Mouse (Mus musculus) limb, embryonic 11.5 days (tissue): Measurements from ENCODE around the gene Pde4d. TPM values are rescaled to one million over a fixed set of nuclear protein-coding genes. Genes with fewer than 3 reads are reported as not detected.

Source experiments
- ATAC-seq: fragments of 200-750 bp; cut with Nextera tagmentation; 2 replicates; pipeline ENCODE4 v1.8.0; 2017; ENCODE audit warnings: low read depth; ENCODE audit not compliant: insufficient number of reproducible peaks, low FRiP score, low TSS enrichment
- DNase-seq: peaks from one replicate; pipeline ENCODE4 v3.0.0-alpha.2; 2015; ENCODE audit warnings: low spot score
- H3K27ac ChIP-seq: fragments of 300-500 bp; sonication (generic); replicated peaks from 2 replicates; pipeline ENCODE4 v1.5.1; 2014; ENCODE audit warnings: low read depth, mild to moderate bottlenecking, low read length
- H3K27me3 ChIP-seq: fragments of 300-500 bp; sonication (generic); 2 replicates; pipeline ENCODE4 v1.6.1; 2014; ENCODE audit warnings: mild to moderate bottlenecking, low read length, mixed read lengths; ENCODE audit not compliant: control insufficient read depth, insufficient read depth
- H3K36me3 ChIP-seq: fragments of 300-500 bp; sonication (generic); 2 replicates; pipeline ENCODE4 v1.6.1; 2014; ENCODE audit warnings: mild to moderate bottlenecking, low read length, moderate library complexity, mixed read lengths; ENCODE audit not compliant: control insufficient read depth, insufficient read depth
- H3K4me1 ChIP-seq: fragments of 300-500 bp; sonication (generic); 2 replicates; pipeline ENCODE4 v1.6.1; 2014; ENCODE audit warnings: low read length, mixed read lengths; ENCODE audit not compliant: control insufficient read depth, insufficient read depth
- H3K4me2 ChIP-seq: fragments of 300-500 bp; sonication (generic); 2 replicates; pipeline ENCODE4 v1.6.1; 2014; ENCODE audit warnings: low read depth, mild to moderate bottlenecking, moderate library complexity; ENCODE audit not compliant: severe bottlenecking
- H3K4me3 ChIP-seq: fragments of 300-500 bp; sonication (generic); 2 replicates; pipeline ENCODE4 v1.5.1; 2014; ENCODE audit warnings: low read depth, low read length
- H3K9ac ChIP-seq: fragments of 300-500 bp; sonication (generic); 2 replicates; pipeline ENCODE4 v1.6.1; 2014; ENCODE audit warnings: mild to moderate bottlenecking, low read length
- H3K9me3 ChIP-seq: fragments of 300-500 bp; sonication (generic); 2 replicates; pipeline ENCODE4 v1.6.1; 2016; ENCODE audit warnings: low read length; ENCODE audit not compliant: control insufficient read depth
- WGBS: fragments of 180-500 bp; shearing (Covaris S2); extraction: QIAGEN DNeasy Blood & Tissue Kit; methylation state at CpG from one replicate; pipeline ENCODE4 v1.1.7; 2014; 5-methylcytosine and 5-hydroxymethylcytosine counted together
- polyA plus RNA-seq: library from polyadenylated mRNA; unstranded; fragments of >200 nt; fragmentation: Nextera tagmentation; extraction: Ambion mirVana; gene quantifications from 2 replicates; pipeline ENCODE4 v1.2.1, GENCODE M21; 2014

Pde4d gene
- polyA plus RNA-seq, 1 experiment from 2014 or later = 13.3 TPM

GRCm38 (mm10) chr13:109633037-109633418, 1183.3 kb downstream of the Pde4d start:
- Histone ChIP-seq H3K36me3 (no peaks in the 10 kb centered on the region), H3K4me2 (no peak overlapping the region; the same call in 1 of the 2 replicates), H3K27me3 (no peaks in the 10 kb centered on the region), H3K4me3 (no peak overlapping the region), H3K4me1 (peaks cover 12% of the 10 kb centered on the region), H3K27ac (no peak overlapping the region), H3K9me3 (no peaks in the 10 kb centered on the region), H3K9ac (no peak overlapping the region)
- ATAC-seq (no peak), DNase-seq (no peak)
- 18% methylated on average over 3 of the region's 3 CpGs for WGBS

DNA sequence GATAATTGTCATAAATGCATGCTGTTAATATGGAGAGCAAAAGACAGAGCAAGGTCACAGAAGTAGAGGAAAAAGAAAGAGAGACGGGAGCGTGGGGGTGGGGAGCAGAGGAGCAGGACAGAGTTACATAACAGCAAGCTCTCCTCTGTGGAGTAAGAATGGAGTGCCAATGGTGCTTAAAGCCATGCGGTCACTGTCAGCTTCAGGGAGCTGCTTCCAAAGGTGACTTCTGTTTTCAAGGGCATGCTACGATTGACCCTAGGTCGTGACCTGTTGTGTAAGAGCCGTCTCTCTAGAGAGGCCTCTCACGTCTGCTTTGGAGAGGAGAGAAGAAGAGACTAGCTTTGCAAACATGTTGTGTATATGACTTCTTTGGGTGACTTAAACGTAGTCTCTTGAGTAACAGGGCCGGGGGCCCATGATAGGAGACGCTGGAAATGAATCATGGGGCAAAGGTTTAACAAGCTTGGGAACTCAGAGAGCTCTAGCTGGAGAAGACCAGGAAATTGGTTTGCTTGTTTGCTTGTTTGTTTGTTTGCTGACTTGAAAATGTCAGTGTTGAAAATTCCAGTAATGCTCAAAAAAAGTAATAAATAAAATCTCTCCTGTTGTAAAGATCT, 1186.3 kb downstream of the Pde4d start:
- H3K4me1 ChIP-seq = peaks cover 12% of the 10 kb centered on the region
- H3K4me2 ChIP-seq = no peak overlapping the region
- H3K4me3 ChIP-seq = no peak overlapping the region
- H3K36me3 ChIP-seq = no peaks in the 10 kb centered on the region
- 77% methylated on average over 10 of the region's 10 CpGs for WGBS
- H3K9me3 ChIP-seq = no peaks in the 10 kb centered on the region
- ATAC-seq (no peak), DNase-seq (no peak)
- H3K27me3 ChIP-seq = no peaks in the 10 kb centered on the region
- no peak overlapping the region for H3K27ac ChIP-seq
- no peak overlapping the region for H3K9ac ChIP-seq

DNA sequence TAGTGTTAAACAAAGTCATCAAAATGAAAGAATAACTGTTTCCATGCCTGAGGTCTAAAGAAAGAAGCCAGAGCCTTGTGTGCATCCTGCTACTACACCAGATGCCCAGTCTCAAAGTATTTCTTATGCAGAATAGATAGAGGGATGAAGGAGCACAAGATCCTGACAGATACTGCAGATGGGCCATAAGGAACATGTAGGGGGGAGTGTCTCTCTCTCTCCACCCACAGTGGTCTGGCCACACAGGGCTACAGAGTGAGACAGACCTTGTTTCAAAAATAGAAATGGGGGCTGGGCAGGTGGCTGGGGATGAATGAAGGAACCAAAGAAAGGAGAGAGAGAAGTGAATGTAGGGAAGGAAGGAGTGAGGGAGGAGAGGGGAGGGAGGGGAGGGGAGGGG, 1188.5 kb downstream of the Pde4d start:
- Histone ChIP-seq H3K9ac (no peak overlapping the region), H3K27ac (no peak overlapping the region), H3K4me3 (no peak overlapping the region), H3K9me3 (no peaks in the 10 kb centered on the region), H3K4me1 (no peaks in the 10 kb centered on the region), H3K4me2 (no peak overlapping the region), H3K27me3 (no peaks in the 10 kb centered on the region), H3K36me3 (no peaks in the 10 kb centered on the region)
- DNase-seq (no peak), ATAC-seq (no peak)

GRCm38 (mm10) chr13:109639286-109639685, 1189.5 kb downstream of the Pde4d start:
- Histone ChIP-seq H3K27me3 (no peaks in the 10 kb centered on the region), H3K9me3 (no peaks in the 10 kb centered on the region), H3K27ac (no peak overlapping the region), H3K36me3 (no peaks in the 10 kb centered on the region), H3K4me2 (no peak overlapping the region), H3K4me3 (no peak overlapping the region), H3K9ac (no peak overlapping the region), H3K4me1 (no peaks in the 10 kb centered on the region)
- ATAC-seq (no peak), DNase-seq (no peak)
- WGBS = 83% methylated on average over 6 of the region's 6 CpGs

DNA sequence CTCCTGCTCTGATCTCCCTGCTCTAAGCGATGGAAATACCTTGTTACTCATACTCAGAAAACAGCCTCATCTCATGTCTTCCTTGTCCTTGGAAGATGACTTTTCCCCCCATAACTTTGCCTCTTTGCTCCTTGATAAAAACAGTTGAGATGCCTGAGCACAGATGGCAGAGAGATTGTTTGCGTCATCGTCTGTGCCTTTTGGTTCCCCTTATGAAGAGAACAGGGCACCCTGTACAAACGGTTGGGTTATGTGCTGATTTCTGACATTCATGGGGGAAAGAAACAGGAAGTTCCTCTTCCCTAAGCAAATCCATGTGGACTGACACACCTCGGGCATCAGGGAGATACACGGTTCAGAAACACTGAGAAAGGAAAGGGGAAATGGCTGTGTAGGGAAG, 1191.8 kb downstream of the Pde4d start:
- Histone ChIP-seq H3K4me3 (no peak overlapping the region), H3K4me2 (no peak overlapping the region), H3K27me3 (no peaks in the 10 kb centered on the region), H3K27ac (no peak overlapping the region), H3K9ac (no peak overlapping the region), H3K36me3 (no peaks in the 10 kb centered on the region), H3K4me1 (no peaks in the 10 kb centered on the region; the same call in 1 of the 2 replicates), H3K9me3 (no peaks in the 10 kb centered on the region)
- no peak for ATAC-seq
- no peak for DNase-seq
- 76% methylated on average over 6 of the region's 6 CpGs for WGBS

GRCm38 (mm10) chr13:109643419-109643818, 1193.7 kb downstream of the Pde4d start:
- Histone ChIP-seq H3K9ac (no peak overlapping the region), H3K4me2 (no peak overlapping the region), H3K36me3 (no peaks in the 10 kb centered on the region), H3K27me3 (no peaks in the 10 kb centered on the region), H3K4me1 (no peaks in the 10 kb centered on the region; the same call in 1 of the 2 replicates), H3K4me3 (no peak overlapping the region), H3K9me3 (no peaks in the 10 kb centered on the region), H3K27ac (no peak overlapping the region)
- DNase-seq (no peak), ATAC-seq (no peak)
- WGBS = 92% methylated on average over 3 of the region's 3 CpGs

DNA sequence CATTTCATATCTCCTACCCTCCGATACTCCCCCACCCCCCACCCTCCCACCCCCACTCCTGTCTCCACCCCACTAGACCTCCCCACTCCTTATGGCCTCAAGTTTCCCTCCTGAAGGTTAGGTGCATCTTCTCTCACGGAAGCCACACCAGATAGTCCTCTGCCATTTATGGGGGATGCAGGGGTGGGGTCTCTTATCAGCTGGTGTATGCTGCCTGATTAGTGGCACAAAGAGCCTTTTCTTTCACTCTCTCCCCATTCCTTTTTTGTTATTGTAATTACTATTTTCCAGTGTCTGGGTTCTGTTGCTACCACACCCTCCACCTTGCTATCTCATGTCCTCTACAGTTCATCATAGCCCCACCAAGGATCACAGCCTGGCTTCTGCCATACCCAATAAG, 1194.3 kb downstream of the Pde4d start:
- Histone ChIP-seq H3K4me3 (no peak overlapping the region), H3K4me1 (no peaks in the 10 kb centered on the region; the same call in 1 of the 2 replicates), H3K27me3 (no peaks in the 10 kb centered on the region), H3K9me3 (no peaks in the 10 kb centered on the region), H3K36me3 (no peaks in the 10 kb centered on the region), H3K9ac (no peak overlapping the region), H3K4me2 (no peak overlapping the region), H3K27ac (no peak overlapping the region)
- no peak for ATAC-seq
- 90% methylated on average over 2 of the region's 2 CpGs for WGBS
- DNase-seq = no peak

DNA sequence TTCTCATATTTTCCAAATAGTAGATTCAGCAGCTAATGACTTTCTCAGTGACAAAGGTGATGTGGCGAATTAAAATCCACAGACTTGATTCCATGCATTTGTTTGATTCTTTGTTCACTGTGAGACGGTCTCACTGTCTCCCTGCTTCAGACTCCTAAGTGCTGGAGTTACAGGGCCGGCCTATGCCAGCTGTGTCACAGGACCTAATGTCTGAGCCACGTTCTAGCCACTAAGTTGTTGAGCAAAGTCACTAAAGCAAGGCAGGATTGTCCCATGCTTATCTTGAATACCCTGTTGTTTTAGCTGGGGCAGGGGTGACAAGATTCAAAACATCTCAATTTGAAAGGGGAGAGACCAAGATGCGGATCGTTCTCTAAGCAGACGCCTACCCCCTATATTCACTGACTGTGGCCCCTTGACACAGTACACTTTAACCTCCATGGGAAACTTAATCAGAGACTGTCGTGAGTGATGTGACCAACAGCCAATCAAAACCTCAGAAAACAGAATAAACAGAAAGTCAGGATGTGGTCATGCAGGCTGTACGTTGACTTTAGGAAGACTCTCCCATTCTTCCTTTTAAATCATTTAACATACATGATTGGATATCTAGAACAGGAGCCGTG, 1195.6 kb downstream of the Pde4d start:
- WGBS = 71% methylated on average over 10 of the region's 10 CpGs
- Histone ChIP-seq H3K9me3 (no peaks in the 10 kb centered on the region), H3K9ac (no peak overlapping the region), H3K27me3 (no peaks in the 10 kb centered on the region), H3K4me1 (no peaks in the 10 kb centered on the region; the same call in 1 of the 2 replicates), H3K4me3 (no peak overlapping the region), H3K4me2 (no peak overlapping the region), H3K27ac (no peak overlapping the region), H3K36me3 (no peaks in the 10 kb centered on the region)
- ATAC-seq (no peak), DNase-seq (no peak)

GRCm38 (mm10) chr13:109645910-109646284, 1196.1 kb downstream of the Pde4d start:
- no peak overlapping the region for H3K4me2 ChIP-seq
- no peaks in the 10 kb centered on the region for H3K9me3 ChIP-seq
- H3K27me3 ChIP-seq = no peaks in the 10 kb centered on the region
- no peak overlapping the region for H3K4me3 ChIP-seq
- no peak overlapping the region for H3K27ac ChIP-seq
- 75% methylated on average over 6 of the region's 6 CpGs for WGBS
- no peaks in the 10 kb centered on the region for H3K36me3 ChIP-seq
- DNase-seq (no peak), ATAC-seq (no peak)
- H3K4me1 ChIP-seq = no peaks in the 10 kb centered on the region; the same call in 1 of the 2 replicates
- no peak overlapping the region for H3K9ac ChIP-seq
